Mouse (Mus musculus): ENCODE results near the gene Klhl21. TPM values are rescaled to one million over a fixed set of nuclear protein-coding genes. Genes with fewer than 3 reads are reported as not detected.
A peak's percentile ranks its signal among the peaks of the same experiment; 100 is the strongest.

Klhl21 gene
- polyA plus RNA-seq, 1 experiment from 2014 or later = 26.1 TPM

DNA sequence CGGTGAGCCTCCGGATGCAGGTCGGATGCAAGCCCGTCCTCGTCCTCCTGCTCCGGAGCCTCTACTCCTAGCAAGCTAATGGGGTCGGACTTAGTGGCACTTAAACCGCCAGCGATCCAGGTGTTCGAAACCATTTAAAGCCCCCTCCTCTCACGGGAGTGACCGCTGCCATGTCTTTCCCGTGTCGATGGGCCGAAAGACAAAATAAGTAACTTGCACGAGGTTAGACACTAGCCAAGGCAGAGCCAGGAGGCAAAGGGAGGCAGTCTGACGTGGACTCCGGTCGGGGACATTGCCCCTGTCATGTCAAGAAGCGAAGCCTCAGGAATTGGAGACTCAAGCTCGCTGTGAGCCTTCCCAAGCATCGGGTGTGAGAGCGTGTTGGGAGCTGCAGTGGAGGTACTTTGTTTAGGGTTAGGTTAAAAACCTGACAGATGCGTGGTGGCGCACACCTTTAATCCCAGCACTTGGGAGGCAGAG, 31.3 kb downstream of the Klhl21 start:
- no peak for ATAC-seq (replicated peaks; ENCODE audit: insufficient number of reproducible peaks, insufficient read depth, low FRiP score, low read depth)
- 2% methylated on average over 25 of the region's 25 CpGs for WGBS
- H3K27ac ChIP-seq = no peak overlapping the region
- no peaks in the 10 kb centered on the region for H3K9me3 ChIP-seq (replicated peaks)
- H3K4me2 ChIP-seq = peak overlapping the region; percentile 96
- H3K27me3 ChIP-seq = no peaks in the 10 kb centered on the region
- peak overlapping the region; percentile 92 for H3K9ac ChIP-seq
- peaks cover 38% of the 10 kb centered on the region for H3K36me3 ChIP-seq
- H3K4me1 ChIP-seq (replicated peaks) = peaks cover 18% of the 10 kb centered on the region
- peak overlapping the region; percentile 99 for H3K4me3 ChIP-seq

DNA sequence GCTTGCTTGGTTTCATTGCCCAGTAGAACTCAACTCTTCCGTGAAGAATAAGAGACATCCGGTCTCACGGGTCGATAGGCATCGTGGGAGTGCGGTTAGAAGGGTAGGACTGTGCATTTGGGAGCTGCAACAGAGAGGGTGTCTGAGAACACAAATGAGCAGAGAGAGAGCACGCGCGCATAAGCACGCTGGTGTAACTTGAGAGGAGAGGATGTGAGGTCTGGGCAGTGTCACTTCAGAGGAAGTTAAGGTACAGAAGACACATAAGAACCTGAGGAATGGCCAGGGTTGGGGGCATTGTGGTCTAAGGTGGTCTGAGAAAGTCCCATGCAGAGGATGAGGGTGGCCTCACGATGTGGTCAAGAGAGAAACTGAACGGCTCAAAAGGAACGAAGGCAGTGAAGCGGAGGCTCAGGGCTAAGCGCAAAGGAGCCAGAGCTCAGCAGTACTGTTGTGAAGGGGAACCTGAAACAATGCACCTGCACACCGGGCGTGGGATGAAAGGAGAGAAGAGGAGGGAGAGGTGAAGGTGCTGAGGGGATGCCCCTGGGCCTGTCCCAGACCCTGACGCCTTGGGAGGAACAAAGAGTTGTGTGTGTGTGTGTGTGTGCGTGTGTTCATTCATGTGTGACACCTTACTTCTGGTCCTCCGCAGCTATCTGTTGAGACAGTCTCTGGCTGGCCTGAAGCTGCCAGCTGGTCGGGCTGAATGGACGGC, 33.5 kb downstream of the Klhl21 start:
- H3K36me3 ChIP-seq = peaks cover 55% of the 10 kb centered on the region
- no peak for ATAC-seq (replicated peaks; ENCODE audit: insufficient number of reproducible peaks, insufficient read depth, low FRiP score, low read depth)
- no peaks in the 10 kb centered on the region for H3K9me3 ChIP-seq (replicated peaks)
- WGBS = 95% methylated on average over 22 of the region's 22 CpGs
- H3K9ac ChIP-seq = no peak overlapping the region
- H3K27ac ChIP-seq = no peak overlapping the region
- H3K4me2 ChIP-seq = no peak overlapping the region
- no peak overlapping the region for H3K4me3 ChIP-seq
- peaks cover 18% of the 10 kb centered on the region for H3K4me1 ChIP-seq (replicated peaks)
- H3K27me3 ChIP-seq = no peaks in the 10 kb centered on the region

- no peak for ATAC-seq (replicated peaks; ENCODE audit: insufficient number of reproducible peaks, insufficient read depth, low FRiP score, low read depth)
- Histone ChIP-seq H3K27me3 (no peaks in the 10 kb centered on the region), H3K4me2 (no peak overlapping the region), H3K9ac (no peak overlapping the region), H3K36me3 (peaks cover 66% of the 10 kb centered on the region), H3K9me3 (replicated peaks) (no peaks in the 10 kb centered on the region), H3K4me3 (no peak overlapping the region), H3K4me1 (replicated peaks) (peaks cover 17% of the 10 kb centered on the region), H3K27ac (no peak overlapping the region)
- 91% methylated on average over 3 of the region's 3 CpGs for WGBS
These were observed 34.6 kb downstream of the Klhl21 start for GRCm38 (mm10) chr4:152043171-152043570.

GRCm38 (mm10) chr4:152044609-152045008, 36.0 kb downstream of the Klhl21 start:
- H3K9ac ChIP-seq = no peak overlapping the region
- no peak overlapping the region for H3K27ac ChIP-seq
- H3K4me1 ChIP-seq (replicated peaks) = peaks cover 11% of the 10 kb centered on the region
- H3K9me3 ChIP-seq (replicated peaks) = no peaks in the 10 kb centered on the region
- H3K4me3 ChIP-seq = no peak overlapping the region
- H3K27me3 ChIP-seq = no peaks in the 10 kb centered on the region
- H3K36me3 ChIP-seq = peaks cover 77% of the 10 kb centered on the region
- no peak overlapping the region for H3K4me2 ChIP-seq
- WGBS = 79% methylated on average over 6 of the region's 6 CpGs
- no peak for ATAC-seq (replicated peaks; ENCODE audit: insufficient number of reproducible peaks, insufficient read depth, low FRiP score, low read depth)

DNA sequence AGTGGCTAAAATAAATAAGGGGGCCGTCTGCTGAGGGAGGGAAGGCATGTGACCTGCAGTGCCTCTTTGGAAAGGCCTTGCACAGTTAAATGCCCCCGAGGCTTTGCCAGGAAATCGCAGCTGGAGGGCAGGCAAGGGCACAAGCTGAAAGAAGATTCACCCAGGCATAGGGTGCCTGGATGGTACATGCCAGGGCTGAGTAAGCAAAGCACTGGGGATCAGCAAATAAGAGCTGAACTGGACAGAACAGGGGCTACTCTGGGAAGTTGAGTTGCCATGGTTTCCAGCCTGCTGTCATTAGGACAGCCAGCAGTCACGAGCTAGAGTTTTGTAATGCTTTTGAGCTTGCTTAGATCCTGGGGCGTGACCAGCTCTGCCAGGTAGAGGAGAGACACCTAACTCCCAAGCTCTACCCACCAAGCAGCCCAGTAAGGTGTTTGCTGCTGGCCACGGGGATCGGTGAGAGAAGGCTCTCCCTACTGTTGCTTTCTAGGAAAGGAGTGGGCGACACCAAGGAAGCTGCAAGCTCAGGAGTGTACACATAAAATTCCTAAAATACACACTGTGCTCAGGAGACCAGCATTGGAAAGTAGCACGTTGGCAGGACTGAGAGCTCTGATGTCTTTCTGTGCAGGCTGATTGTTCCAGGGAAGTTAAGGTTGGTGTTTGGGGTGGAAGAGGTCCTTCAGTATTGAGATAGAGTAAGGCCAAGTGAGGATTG, 53.9 kb downstream of the Klhl21 start:
- Histone ChIP-seq H3K4me2 (no peak overlapping the region), H3K9ac (no peak overlapping the region), H3K27ac (no peak overlapping the region), H3K9me3 (replicated peaks) (no peaks in the 10 kb centered on the region), H3K4me3 (no peak overlapping the region), H3K36me3 (peaks cover 26% of the 10 kb centered on the region), H3K4me1 (replicated peaks) (no peaks in the 10 kb centered on the region), H3K27me3 (no peaks in the 10 kb centered on the region)
- no peak for ATAC-seq (replicated peaks; ENCODE audit: insufficient number of reproducible peaks, insufficient read depth, low FRiP score, low read depth)
- WGBS = 68% methylated on average over 9 of the region's 9 CpGs

DNA sequence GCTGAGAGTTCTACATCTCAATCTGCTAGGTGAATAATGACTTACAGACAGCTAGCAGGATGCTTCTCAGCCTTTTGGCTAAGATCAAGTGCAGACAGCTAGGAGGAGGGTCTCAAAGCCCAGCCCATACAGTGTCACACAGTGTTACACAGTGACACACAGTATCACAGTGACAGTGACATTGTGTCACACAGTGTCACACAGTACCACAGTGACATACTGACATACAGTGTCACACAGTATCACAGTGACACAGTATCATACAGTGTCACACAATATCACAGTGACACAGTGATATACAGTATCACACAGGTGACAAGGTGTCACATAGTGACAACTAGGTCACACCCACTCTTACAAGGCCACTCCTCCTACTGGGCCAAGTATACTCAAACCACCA, 58.7 kb downstream of the Klhl21 start:
- ATAC-seq (replicated peaks; ENCODE audit: insufficient number of reproducible peaks, insufficient read depth, low FRiP score, low read depth) = no peak
- Histone ChIP-seq H3K27ac (no peak overlapping the region), H3K36me3 (no peaks in the 10 kb centered on the region), H3K9me3 (replicated peaks) (no peaks in the 10 kb centered on the region), H3K9ac (no peak overlapping the region), H3K4me1 (replicated peaks) (peaks cover 12% of the 10 kb centered on the region), H3K4me2 (no peak overlapping the region), H3K27me3 (no peaks in the 10 kb centered on the region), H3K4me3 (no peak overlapping the region)

Other genes starting within 250 kb of the Klhl21 start
- gene Camta1, start 146.9 kb upstream of the Klhl21 start, polyA plus RNA-seq (2015; fragmentation: Nextera tagmentation; extraction: Ambion mirVana) = 116 and 165 TPM in 2 replicates
- gene Dnajc11, start 75.1 kb upstream of the Klhl21 start, polyA plus RNA-seq (2015; fragmentation: Nextera tagmentation; extraction: Ambion mirVana) = 45.4 and 56.4 TPM in 2 replicates
- gene Thap3, start 19.8 kb upstream of the Klhl21 start, polyA plus RNA-seq (2015; fragmentation: Nextera tagmentation; extraction: Ambion mirVana) = 26.3 and 34.4 TPM in 2 replicates
- 15.2 and 20.7 TPM in 2 replicates for gene Phf13, start 12.5 kb upstream of the Klhl21 start, polyA plus RNA-seq (2015; fragmentation: Nextera tagmentation; extraction: Ambion mirVana)
- gene Zbtb48, start 18.9 kb downstream of the Klhl21 start, polyA plus RNA-seq (2015; fragmentation: Nextera tagmentation; extraction: Ambion mirVana) = 10.6 and 14.1 TPM in 2 replicates
- 0.25 and 0.46 TPM in 2 replicates for gene Tas1r1, start 29.8 kb downstream of the Klhl21 start, polyA plus RNA-seq (2015; fragmentation: Nextera tagmentation; extraction: Ambion mirVana)
- 13.9 and 20.7 TPM in 2 replicates for gene Nol9, start 30.5 kb downstream of the Klhl21 start, polyA plus RNA-seq (2015; fragmentation: Nextera tagmentation; extraction: Ambion mirVana)
- gene Plekhg5, start 63.7 kb downstream of the Klhl21 start, polyA plus RNA-seq (2015; fragmentation: Nextera tagmentation; extraction: Ambion mirVana) = 11.1 and 14.1 TPM in 2 replicates
- gene Tnfrsf25, start 107.1 kb downstream of the Klhl21 start, polyA plus RNA-seq (2015; fragmentation: Nextera tagmentation; extraction: Ambion mirVana) = 0.94 and 1.6 TPM in 2 replicates
- gene Espn, start 143.6 kb downstream of the Klhl21 start, polyA plus RNA-seq (2015; fragmentation: Nextera tagmentation; extraction: Ambion mirVana) = 0.93 and 2.1 TPM in 2 replicates
- gene Hes2, start 150.1 kb downstream of the Klhl21 start, polyA plus RNA-seq (2015; fragmentation: Nextera tagmentation; extraction: Ambion mirVana) = 0.23 TPM in 1 of 2 replicates, not detected in the other
- gene Acot7, start 169.3 kb downstream of the Klhl21 start, polyA plus RNA-seq (2015; fragmentation: Nextera tagmentation; extraction: Ambion mirVana) = 58.4 and 73.4 TPM in 2 replicates